Mouse (Mus musculus) lung, postnatal 36 days (tissue): ENCODE results near the gene Kcnn3.
A peak's percentile ranks its signal among the peaks of the same experiment; 100 is the strongest.

ENCODE experiments used
- DNase-seq: peaks from one replicate; pipeline ENCODE4 v3.0.0; 2022; ENCODE audit warnings: mixed read lengths

Gene Kcnn3

DNA sequence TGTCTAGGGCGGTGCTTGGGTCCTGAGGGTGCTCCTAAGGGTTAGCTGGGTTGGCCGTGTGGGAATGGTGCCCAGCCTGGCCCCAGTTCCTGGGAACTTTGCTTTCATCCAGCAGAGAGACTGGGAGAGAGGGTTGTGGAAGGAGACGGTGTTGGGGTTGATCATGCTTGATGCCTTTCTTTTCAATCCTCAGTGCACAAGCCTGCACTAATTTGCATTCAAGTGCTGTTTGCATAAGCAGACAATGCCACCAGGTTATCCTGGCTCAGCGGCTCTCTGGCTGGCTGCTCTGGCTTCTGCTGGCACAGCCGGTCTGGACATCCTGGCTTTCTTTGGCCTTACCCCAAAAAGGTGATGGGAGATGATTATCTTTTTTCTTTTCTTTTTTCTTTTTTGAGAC, 157.7 kb downstream of the Kcnn3 start:
- no peak for DNase-seq

DNA sequence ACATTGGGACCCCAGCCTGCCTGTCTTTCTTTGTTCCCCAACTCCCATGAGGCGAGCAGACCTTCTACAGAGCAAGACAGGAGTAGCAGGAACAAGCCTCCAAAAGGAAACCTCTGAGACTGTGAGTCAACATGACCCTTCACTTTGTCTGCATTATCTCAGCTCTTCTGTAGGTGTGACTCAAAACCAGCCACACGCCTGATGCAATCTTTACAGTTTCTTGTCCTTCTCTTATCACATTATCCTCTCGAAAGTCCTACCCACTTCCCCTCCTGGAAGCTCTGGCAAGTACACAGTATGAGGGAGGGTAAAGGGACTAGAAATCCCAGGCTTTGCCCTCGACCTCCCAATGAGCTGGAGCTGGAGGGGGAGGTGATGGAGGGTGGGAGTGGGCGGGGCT, 166.1 kb downstream of the Kcnn3 start:
- no peak for DNase-seq

DNA sequence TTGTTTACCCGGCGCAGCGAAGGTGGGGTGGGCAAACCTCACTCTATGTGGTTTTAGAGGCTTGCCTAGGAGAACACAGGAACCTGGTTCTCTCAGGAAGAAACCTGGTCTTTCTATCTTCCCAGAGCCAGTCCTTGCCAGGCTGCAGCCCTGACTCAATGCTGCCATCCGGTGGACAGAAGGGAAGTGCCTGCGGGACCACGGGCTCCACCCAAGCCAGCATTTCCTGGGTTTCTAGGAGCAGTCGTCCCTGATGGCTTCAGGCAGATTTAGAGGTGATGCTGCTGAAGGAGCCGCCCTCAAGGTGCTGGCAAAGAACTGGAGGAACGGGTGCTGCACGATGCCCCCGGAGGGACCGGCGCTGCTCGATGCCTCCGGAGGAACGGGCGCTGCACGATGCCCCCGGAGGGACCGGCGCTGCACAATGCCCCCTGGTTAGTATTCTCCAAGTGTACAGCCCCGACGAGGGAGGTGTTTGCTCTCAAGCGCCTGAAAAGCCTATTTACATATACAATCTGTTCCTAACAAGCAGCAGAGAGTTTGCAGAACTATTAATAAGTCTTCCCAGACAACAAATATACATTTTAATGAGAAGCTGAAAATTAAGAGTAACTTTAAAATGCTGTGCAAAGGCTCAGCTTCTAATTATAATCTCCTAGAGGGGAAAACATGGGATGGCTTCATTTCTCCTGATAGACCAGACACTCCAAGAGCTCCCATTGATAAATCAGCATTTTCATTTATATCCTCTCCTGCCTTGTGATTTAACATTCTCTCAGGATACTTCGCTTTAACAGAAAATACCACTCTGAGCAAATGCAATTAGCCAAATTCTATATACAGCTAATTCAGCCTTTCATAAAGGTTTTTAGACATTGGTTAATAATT, 169.0 kb downstream of the Kcnn3 start:
- peak; percentile 89 for DNase-seq

- DNase-seq = no peak
These were observed 171.8 kb downstream of the Kcnn3 start for GRCm38 (mm10) chr3:89691776-89692175.

DNA sequence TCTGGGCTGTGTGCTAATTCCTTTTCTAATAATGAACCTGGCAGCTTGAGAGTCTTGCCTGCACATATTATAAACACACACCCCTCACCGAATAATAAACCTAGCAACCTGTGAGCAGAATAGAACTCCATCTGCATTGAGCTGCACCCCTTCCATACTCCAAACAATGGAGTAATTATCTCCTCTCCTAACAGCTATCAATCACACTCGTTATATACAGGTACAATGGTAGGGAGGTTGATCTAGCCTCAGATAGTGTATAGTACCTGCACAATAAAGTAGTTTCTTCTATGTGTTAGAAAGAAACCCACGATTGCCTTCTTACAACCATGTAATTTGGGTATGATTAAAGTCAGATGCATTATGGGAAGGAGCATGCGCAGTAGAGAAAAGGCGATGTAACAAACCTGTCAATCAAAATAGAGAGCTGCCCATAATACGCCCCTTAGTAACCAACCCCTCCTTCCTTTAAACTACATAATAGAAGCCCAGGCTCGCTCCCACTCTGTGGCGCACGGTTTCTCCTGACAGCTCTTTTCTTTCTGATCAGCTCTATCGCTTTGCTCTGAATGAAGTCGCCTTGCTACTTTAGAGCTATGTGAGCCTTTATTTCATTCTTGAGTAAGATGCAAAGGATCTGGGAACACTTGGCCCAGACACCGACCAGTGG, 176.3 kb downstream of the Kcnn3 start:
- no peak for DNase-seq

- DNase-seq = no peak
These were observed 179.0 kb downstream of the Kcnn3 start for GRCm38 (mm10) chr3:89698958-89699357.

DNA sequence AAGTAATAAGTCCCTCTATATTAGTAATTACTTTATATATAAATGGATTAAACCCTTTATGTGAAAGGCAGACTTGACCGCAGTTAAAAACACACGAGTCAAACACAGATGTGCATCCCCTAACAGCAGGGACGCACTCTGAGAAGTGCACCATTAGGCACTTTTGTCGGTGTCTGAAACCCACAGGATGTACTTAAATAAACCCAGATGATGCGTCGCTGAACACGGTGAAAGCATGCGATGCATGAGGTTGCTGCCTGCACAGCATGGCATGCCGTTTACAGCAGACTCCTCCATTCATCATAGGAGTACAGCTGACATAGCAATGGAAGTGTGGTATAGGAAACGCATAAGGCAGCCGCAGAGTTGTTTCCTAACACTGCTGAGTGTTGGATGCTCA, 180.5 kb downstream of the Kcnn3 start:
- DNase-seq = no peak

GRCm38 (mm10) chr3:89703596-89703995, 183.6 kb downstream of the Kcnn3 start:
- DNase-seq = no peak

DNA sequence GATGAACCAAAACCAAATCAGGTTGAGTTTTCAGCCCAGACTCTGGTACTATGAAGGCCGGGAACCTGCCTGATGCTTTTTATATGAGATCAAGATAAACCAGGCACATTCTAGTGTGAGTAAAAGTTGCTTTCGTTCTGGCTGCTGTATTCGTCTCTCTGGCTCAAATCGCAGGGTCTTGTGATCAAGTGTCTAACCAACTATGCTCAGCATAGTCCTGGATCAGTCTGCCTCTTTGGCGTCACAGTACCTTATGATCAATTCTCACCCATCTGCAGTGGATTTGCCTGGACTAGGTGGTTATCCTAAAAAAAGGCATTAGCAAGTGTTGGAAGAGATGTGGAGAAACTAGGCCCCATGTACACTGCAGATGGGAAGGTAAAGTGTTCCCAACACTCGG, 184.1 kb downstream of the Kcnn3 start:
- no peak for DNase-seq

GRCm38 (mm10) chr3:89714359-89715206, 194.6 kb downstream of the Kcnn3 start, which contains the start of gene Adar:
Gene Adar, plus strand, starts transcription at chr3:89715022.
- peak; percentile 84 for DNase-seq

- DNase-seq = peak; percentile 21
These were observed 195.4 kb downstream of the Kcnn3 start for GRCm38 (mm10) chr3:89715207-89715966.

GRCm38 (mm10) chr3:89715967-89716256, 195.9 kb downstream of the Kcnn3 start:
- DNase-seq = no peak

DNA sequence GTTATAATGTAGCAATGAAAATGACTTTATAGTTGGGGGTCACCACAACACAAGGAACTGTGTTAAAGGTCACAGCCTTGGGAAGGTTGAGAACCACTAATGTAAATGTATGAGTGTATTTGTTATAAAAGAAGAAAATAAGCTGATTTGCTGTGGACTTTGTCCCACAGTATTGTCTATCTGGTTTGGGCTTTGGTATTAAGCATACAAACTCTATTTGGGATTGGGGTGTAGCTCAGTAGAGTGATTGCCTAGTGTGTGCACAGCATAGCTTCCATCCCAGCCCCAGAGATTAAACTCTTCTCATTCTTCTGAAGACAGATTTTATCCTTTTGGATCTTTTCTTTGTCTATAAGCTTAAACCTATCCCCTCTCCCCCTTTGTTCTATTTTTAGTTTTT, 202.1 kb downstream of the Kcnn3 start:
- DNase-seq = no peak

GRCm38 (mm10) chr3:89723400-89724084, 203.6 kb downstream of the Kcnn3 start:
- no peak for DNase-seq
